Mouse (Mus musculus): ENCODE results near the gene Hoxa10. TPM values are rescaled to one million over a fixed set of nuclear protein-coding genes. Genes with fewer than 3 reads are reported as not detected.

Gene Hoxa10
- polyA plus RNA-seq, 1 experiment from 2014 or later, result 0.11 TPM

DNA sequence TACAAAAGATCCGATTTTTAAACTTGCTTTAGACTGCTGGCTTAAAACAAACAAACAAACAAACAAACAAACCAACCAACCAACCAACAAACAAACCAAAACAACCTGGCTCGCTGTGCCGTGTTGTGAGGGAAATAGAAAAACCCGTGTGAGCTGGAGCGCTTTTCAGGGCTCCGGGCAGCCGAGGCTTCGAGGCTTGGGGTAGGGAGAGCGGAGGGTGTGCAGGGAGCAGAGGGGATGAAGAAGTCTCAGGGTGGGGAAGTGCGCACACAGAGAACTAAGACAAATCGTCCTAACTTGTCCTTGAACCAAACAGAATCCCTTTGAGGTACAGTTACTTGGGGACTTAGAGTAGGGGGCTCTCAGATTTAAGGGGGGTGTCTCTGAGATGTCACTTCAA lies 33.9 kb upstream of the Hoxa10 start:
- no peak overlapping the region for H3K27ac ChIP-seq (replicated peaks in 1 of 2; ENCODE audit: control insufficient read depth in 1 of 2, insufficient read depth in 1 of 2, low read depth in 2 of 2, low read length in 2 of 2)
- ATAC-seq (ENCODE audit: insufficient number of reproducible peaks, insufficient read depth, low FRiP score, low read depth), result no peak
- H3K36me3 ChIP-seq (ENCODE audit: control insufficient read depth, insufficient read depth, low read length), result no peaks in the 10 kb centered on the region
- H3K9me3 ChIP-seq (ENCODE audit: control insufficient read depth, low read length), result no peaks in the 10 kb centered on the region
- WGBS, result 4% methylated on average over 11 of the region's 11 CpGs
- peaks cover 85% of the 10 kb centered on the region for H3K27me3 ChIP-seq (ENCODE audit: control insufficient read depth, insufficient read depth, low read length)
- peaks cover 0 to 3% of the 10 kb centered on the region in 2 experiments; a peak in 1 of 4 replicates for H3K4me1 ChIP-seq (ENCODE audit: control insufficient read depth in 2 of 2, insufficient read depth in 2 of 2, low read length in 2 of 2)
- H3K4me3 ChIP-seq (ENCODE audit: control insufficient read depth in 1 of 2, insufficient read depth in 1 of 2, low read depth in 1 of 2, low read length in 2 of 2), result no peak overlapping the region
- H3K4me2 ChIP-seq (ENCODE audit: low read length), result no peak overlapping the region
- no peak overlapping the region for H3K9ac ChIP-seq (ENCODE audit: low read length)

- no peaks in the 10 kb centered on the region for H3K36me3 ChIP-seq (ENCODE audit: control insufficient read depth, insufficient read depth, low read length)
- WGBS, result 3% methylated on average over 22 of the region's 22 CpGs
Measured at GRCm38 (mm10) chr6:52273656-52274280, 33.1 kb upstream of the Hoxa10 start.

DNA sequence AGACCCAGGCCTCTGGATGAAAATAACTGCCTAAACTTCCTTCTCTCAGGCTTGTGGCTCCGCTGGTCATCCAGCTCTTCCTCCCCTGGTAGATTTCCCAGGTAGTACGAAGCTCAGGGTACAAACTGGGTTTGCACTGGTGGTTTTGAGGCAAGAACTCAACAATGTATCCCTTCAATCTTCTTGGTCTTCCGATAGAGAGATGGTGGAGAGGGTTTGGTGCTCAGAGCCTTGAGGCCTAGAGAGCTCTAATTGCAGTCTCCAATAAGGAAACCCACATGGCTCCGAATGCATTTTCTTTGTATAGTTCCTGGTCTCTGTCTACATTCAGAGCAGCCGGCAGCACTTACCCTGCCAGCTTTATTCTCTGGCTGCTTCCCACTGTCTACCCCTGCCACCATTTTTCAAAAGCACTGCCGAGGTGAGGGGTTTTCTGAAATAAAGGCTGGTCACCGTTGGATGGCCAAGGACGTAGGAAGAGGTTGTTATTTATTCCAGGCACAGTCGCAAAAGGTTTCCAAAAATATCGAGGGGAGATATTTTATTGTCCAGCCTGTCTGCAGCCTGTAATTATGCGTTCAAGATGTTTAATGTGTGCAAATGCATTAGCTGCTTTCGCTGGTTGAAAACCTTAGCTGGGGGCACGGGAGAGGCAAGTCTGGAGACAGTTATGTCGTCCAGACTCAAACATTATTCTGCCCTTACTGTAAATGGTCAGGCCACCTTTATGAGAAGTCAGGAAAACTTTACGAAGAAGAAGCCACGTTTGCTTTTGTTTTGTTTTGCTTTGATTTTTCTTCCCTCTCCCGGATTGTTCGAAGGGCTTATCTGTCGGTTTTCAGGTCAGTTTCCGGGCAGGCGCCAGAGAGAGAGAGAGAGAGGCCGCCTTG lies 32.4 kb upstream of the Hoxa10 start:
- Histone ChIP-seq H3K9ac (ENCODE audit: low read length) (no peak overlapping the region), H3K27ac (replicated peaks in 1 of 2; ENCODE audit: control insufficient read depth in 1 of 2, insufficient read depth in 1 of 2, low read depth in 2 of 2, low read length in 2 of 2) (no peak overlapping the region), H3K27me3 (ENCODE audit: control insufficient read depth, insufficient read depth, low read length) (peaks cover 98% of the 10 kb centered on the region), H3K36me3 (ENCODE audit: control insufficient read depth, insufficient read depth, low read length) (no peaks in the 10 kb centered on the region), H3K4me3 (ENCODE audit: control insufficient read depth in 1 of 2, insufficient read depth in 1 of 2, low read depth in 1 of 2, low read length in 2 of 2) (no peak overlapping the region), H3K4me2 (ENCODE audit: low read length) (0 out of 2 replicates have a peak overlapping the region, but pooled peaks have one; percentile 1), H3K4me1 (ENCODE audit: control insufficient read depth in 2 of 2, insufficient read depth in 2 of 2, low read length in 2 of 2) (peaks cover 0 to 3% of the 10 kb centered on the region in 2 experiments; a peak in 1 of 4 replicates), H3K9me3 (ENCODE audit: control insufficient read depth, low read length) (no peaks in the 10 kb centered on the region)
- WGBS, result 12% methylated on average over 22 of the region's 22 CpGs
- no peak for ATAC-seq (ENCODE audit: insufficient number of reproducible peaks, insufficient read depth, low FRiP score, low read depth)

More at GRCm38 (mm10) chr6:52273656-52274280, 33.1 kb upstream of the Hoxa10 start:
- Histone ChIP-seq H3K9ac (ENCODE audit: low read length) (no peak overlapping the region), H3K27me3 (ENCODE audit: control insufficient read depth, insufficient read depth, low read length) (peaks cover 94% of the 10 kb centered on the region), H3K4me3 (ENCODE audit: control insufficient read depth in 1 of 2, insufficient read depth in 1 of 2, low read depth in 1 of 2, low read length in 2 of 2) (no peak overlapping the region), H3K4me2 (ENCODE audit: low read length) (0 out of 2 replicates have a peak overlapping the region, but pooled peaks have one; percentile 1), H3K9me3 (ENCODE audit: control insufficient read depth, low read length) (no peaks in the 10 kb centered on the region), H3K4me1 (ENCODE audit: control insufficient read depth in 2 of 2, insufficient read depth in 2 of 2, low read length in 2 of 2) (peaks cover 0 to 3% of the 10 kb centered on the region in 2 experiments; a peak in 1 of 4 replicates), H3K27ac (replicated peaks in 1 of 2; ENCODE audit: control insufficient read depth in 1 of 2, insufficient read depth in 1 of 2, low read depth in 2 of 2, low read length in 2 of 2) (no peak overlapping the region)
- ATAC-seq (ENCODE audit: insufficient number of reproducible peaks, insufficient read depth, low FRiP score, low read depth), result no peak

- ATAC-seq (ENCODE audit: insufficient number of reproducible peaks, insufficient read depth, low FRiP score, low read depth), result no peak
- no peaks in the 10 kb centered on the region for H3K36me3 ChIP-seq (ENCODE audit: control insufficient read depth, insufficient read depth, low read length)
- no peaks in the 10 kb centered on the region for H3K9me3 ChIP-seq (ENCODE audit: control insufficient read depth, low read length)
- no peak overlapping the region for H3K27ac ChIP-seq (replicated peaks in 1 of 2; ENCODE audit: control insufficient read depth in 1 of 2, insufficient read depth in 1 of 2, low read depth in 2 of 2, low read length in 2 of 2)
- no peak overlapping the region for H3K4me3 ChIP-seq (ENCODE audit: control insufficient read depth in 1 of 2, insufficient read depth in 1 of 2, low read depth in 1 of 2, low read length in 2 of 2)
- H3K4me1 ChIP-seq (ENCODE audit: control insufficient read depth in 2 of 2, insufficient read depth in 2 of 2, low read length in 2 of 2), result peaks cover 0 to 3% of the 10 kb centered on the region in 2 experiments; a peak in 1 of 4 replicates
- WGBS, result 8% methylated on average over 23 of the region's 23 CpGs
- no peak overlapping the region for H3K9ac ChIP-seq (ENCODE audit: low read length)
- H3K4me2 ChIP-seq (ENCODE audit: low read length), result no peak overlapping the region
- peaks cover 98% of the 10 kb centered on the region for H3K27me3 ChIP-seq (ENCODE audit: control insufficient read depth, insufficient read depth, low read length)
Measured at GRCm38 (mm10) chr6:52270494-52271480, 30.1 kb upstream of the Hoxa10 start.

- H3K27me3 ChIP-seq (ENCODE audit: control insufficient read depth, insufficient read depth, low read length), result peaks cover 99% of the 10 kb centered on the region
- no peak overlapping the region for H3K9ac ChIP-seq (ENCODE audit: low read length)
- H3K4me2 ChIP-seq (ENCODE audit: low read length), result no peak overlapping the region
- no peak overlapping the region for H3K27ac ChIP-seq (replicated peaks in 1 of 2; ENCODE audit: control insufficient read depth in 1 of 2, insufficient read depth in 1 of 2, low read depth in 2 of 2, low read length in 2 of 2)
- no peak for ATAC-seq (ENCODE audit: insufficient number of reproducible peaks, insufficient read depth, low FRiP score, low read depth)
- WGBS, result 4% methylated on average over 3 of the region's 3 CpGs
- no peaks in the 10 kb centered on the region for H3K36me3 ChIP-seq (ENCODE audit: control insufficient read depth, insufficient read depth, low read length)
- H3K4me3 ChIP-seq (ENCODE audit: control insufficient read depth in 1 of 2, insufficient read depth in 1 of 2, low read depth in 1 of 2, low read length in 2 of 2), result no peak overlapping the region
- H3K4me1 ChIP-seq (ENCODE audit: control insufficient read depth in 2 of 2, insufficient read depth in 2 of 2, low read length in 2 of 2), result 0 out of 4 replicates have a peak, but pooled peaks cover 0 to under 1% of the 10 kb centered on the region in 2 experiments
- no peaks in the 10 kb centered on the region for H3K9me3 ChIP-seq (ENCODE audit: control insufficient read depth, low read length)
Measured at GRCm38 (mm10) chr6:52268756-52269155, 28.1 kb upstream of the Hoxa10 start.

DNA sequence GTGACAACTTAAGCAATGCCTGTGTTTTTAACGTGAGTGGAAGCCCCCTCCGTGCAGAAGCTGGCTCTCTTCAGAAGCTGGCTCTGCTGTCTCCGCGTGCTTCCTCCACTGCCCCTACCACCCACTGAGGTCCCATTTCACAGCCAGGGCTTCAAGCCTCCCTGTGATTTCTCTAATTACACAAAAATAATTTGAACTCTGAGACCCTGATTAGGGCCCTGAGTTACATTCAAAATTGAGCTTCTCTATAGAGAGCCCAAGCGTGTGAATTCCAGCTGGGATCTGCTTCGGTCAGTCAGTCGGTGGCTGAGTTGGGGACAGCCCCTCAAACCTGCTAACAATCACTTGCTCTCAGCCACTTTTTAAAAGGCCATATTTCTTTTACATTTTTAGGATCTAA lies 27.7 kb upstream of the Hoxa10 start:
- Histone ChIP-seq H3K9me3 (ENCODE audit: control insufficient read depth, low read length) (no peaks in the 10 kb centered on the region), H3K36me3 (ENCODE audit: control insufficient read depth, insufficient read depth, low read length) (no peaks in the 10 kb centered on the region), H3K9ac (ENCODE audit: low read length) (no peak overlapping the region), H3K27ac (replicated peaks in 1 of 2; ENCODE audit: control insufficient read depth in 1 of 2, insufficient read depth in 1 of 2, low read depth in 2 of 2, low read length in 2 of 2) (no peak overlapping the region), H3K4me2 (ENCODE audit: low read length) (no peak overlapping the region), H3K4me3 (ENCODE audit: control insufficient read depth in 1 of 2, insufficient read depth in 1 of 2, low read depth in 1 of 2, low read length in 2 of 2) (no peak overlapping the region), H3K4me1 (ENCODE audit: control insufficient read depth in 2 of 2, insufficient read depth in 2 of 2, low read length in 2 of 2) (no peaks in the 10 kb centered on the region), H3K27me3 (ENCODE audit: control insufficient read depth, insufficient read depth, low read length) (peaks cover 99% of the 10 kb centered on the region)
- no peak for ATAC-seq (ENCODE audit: insufficient number of reproducible peaks, insufficient read depth, low FRiP score, low read depth)
- WGBS, result 9% methylated on average over 7 of the region's 7 CpGs

DNA sequence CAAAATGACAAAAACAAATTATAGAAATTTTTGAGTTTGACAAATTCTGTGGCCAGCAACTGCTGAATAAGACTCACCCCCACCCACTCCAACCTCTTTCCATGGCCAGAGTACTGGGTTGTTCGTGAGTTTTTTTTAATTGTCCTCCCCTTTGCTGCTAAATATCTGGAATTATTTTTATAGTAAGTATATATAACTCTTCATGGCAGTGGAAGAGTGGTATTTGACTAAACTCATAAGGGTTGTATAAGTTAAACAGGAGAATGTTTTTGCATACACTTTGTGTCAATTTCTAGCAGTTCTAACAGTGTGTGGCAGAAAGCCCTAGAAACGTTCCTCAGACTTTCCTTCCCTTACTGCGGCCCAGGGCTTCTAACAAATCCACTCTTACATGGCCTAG lies 27.0 kb upstream of the Hoxa10 start:
- 9% methylated on average over 3 of the region's 3 CpGs for WGBS
- H3K9me3 ChIP-seq (ENCODE audit: control insufficient read depth, low read length), result no peaks in the 10 kb centered on the region

More for the DNA sequence above, 27.0 kb upstream of the Hoxa10 start:
- Histone ChIP-seq H3K4me3 (ENCODE audit: control insufficient read depth in 1 of 2, insufficient read depth in 1 of 2, low read depth in 1 of 2, low read length in 2 of 2) (no peak overlapping the region), H3K9ac (ENCODE audit: low read length) (no peak overlapping the region), H3K27ac (replicated peaks in 1 of 2; ENCODE audit: control insufficient read depth in 1 of 2, insufficient read depth in 1 of 2, low read depth in 2 of 2, low read length in 2 of 2) (no peak overlapping the region), H3K36me3 (ENCODE audit: control insufficient read depth, insufficient read depth, low read length) (no peaks in the 10 kb centered on the region), H3K4me2 (ENCODE audit: low read length) (no peak overlapping the region), H3K27me3 (ENCODE audit: control insufficient read depth, insufficient read depth, low read length) (peaks cover 96% of the 10 kb centered on the region), H3K4me1 (ENCODE audit: control insufficient read depth in 2 of 2, insufficient read depth in 2 of 2, low read length in 2 of 2) (no peaks in the 10 kb centered on the region)
- ATAC-seq (ENCODE audit: insufficient number of reproducible peaks, insufficient read depth, low FRiP score, low read depth), result no peak
